Mouse (Mus musculus): ENCODE data around the gene Ndufs4. TPM values are rescaled to one million over a fixed set of nuclear protein-coding genes. Genes with fewer than 3 reads are reported as not detected.

Ndufs4 gene
- polyA plus RNA-seq, 1 experiment from 2014 or later: 324 TPM

DNA sequence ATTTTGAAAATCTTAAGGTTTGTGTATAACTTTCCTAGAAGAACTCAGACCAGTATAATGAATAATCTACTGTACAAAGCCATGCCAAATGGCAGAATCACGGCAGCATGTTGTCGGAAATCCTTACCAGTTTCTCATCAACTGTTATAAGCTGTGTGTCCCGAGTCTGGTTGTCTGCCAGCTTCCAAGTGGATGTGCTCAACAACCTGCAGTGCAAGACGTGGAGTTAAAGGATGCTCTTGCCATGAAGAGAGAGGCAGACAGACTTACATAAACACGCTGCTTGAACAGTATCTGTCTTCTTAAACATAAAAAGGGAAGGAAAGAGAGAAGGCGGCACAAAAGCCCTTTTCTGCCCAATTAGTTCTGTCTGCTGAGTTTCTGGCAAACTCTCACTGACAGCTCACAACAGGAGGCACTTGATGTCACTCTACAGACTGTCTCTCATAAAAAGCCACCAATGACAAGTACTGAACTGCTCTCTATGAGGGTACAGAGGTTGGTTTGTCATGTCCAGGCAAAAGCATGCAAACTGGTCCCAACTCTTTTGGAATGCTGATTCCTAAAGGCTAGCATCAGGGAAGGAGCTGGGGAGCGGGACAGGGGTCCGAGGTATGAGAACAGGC lies 36.6 kb downstream of the Ndufs4 start:
- H3K9me3 ChIP-seq (ENCODE audit: control insufficient read depth, low read length): no peaks in the 10 kb centered on the region
- 86% methylated on average over 8 of the region's 8 CpGs for WGBS
- H3K9ac ChIP-seq (ENCODE audit: low read depth, low read length): no peak overlapping the region
- H3K4me3 ChIP-seq (ENCODE audit: low read length): no peak overlapping the region
- H3K27me3 ChIP-seq (ENCODE audit: control insufficient read depth, insufficient read depth, low read length): no peaks in the 10 kb centered on the region
- ATAC-seq (ENCODE audit: low FRiP score, low TSS enrichment): no peak
- no peaks in the 10 kb centered on the region for H3K4me1 ChIP-seq (ENCODE audit: control insufficient read depth, insufficient read depth, low read length)
- H3K4me2 ChIP-seq (replicated peaks; ENCODE audit: low read depth, low read length): no peak overlapping the region
- no peak overlapping the region for H3K27ac ChIP-seq (ENCODE audit: low read depth, low read length)
- H3K36me3 ChIP-seq (ENCODE audit: control insufficient read depth, insufficient read depth, low read length): no peaks in the 10 kb centered on the region

DNA sequence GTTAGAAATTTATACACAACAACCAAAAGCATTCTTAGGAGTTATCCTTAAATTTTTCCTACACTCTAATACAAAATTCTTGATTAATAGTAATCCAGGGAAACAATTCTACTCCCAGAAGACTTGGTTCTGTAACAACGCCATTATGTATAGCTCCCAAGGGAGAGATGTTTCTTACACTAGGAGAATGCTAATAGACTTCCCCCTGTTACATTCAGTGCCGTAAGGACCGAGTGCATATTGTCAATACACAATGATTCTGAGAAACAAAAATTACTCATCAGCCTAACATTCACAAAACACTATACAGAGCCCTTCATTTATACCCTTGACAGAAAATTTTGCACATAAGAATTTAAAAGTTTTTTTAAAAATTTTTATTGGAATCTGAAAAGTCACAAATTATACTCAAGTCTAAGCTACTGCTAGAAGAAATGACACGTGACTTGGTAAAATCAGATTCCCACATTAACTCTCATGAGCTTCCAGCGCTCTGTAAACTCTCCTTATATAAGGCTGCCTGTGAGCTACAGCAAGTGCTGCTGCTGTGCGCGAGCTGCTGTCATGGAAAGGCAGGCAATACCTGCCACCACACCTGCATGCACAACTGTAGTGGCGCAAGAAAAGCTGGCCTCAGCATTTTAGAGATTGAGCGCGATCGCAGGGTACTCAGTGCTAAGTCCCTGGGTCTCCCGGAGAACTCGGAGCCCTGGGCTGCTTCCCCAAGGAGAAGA lies 42.9 kb downstream of the Ndufs4 start:
- Histone ChIP-seq H3K27ac (ENCODE audit: low read depth, low read length) (no peak overlapping the region), H3K36me3 (ENCODE audit: control insufficient read depth, insufficient read depth, low read length) (no peaks in the 10 kb centered on the region), H3K4me2 (replicated peaks; ENCODE audit: low read depth, low read length) (no peak overlapping the region), H3K9ac (ENCODE audit: low read depth, low read length) (no peak overlapping the region), H3K9me3 (ENCODE audit: control insufficient read depth, low read length) (no peaks in the 10 kb centered on the region), H3K27me3 (ENCODE audit: control insufficient read depth, insufficient read depth, low read length) (no peaks in the 10 kb centered on the region), H3K4me3 (ENCODE audit: low read length) (no peak overlapping the region), H3K4me1 (ENCODE audit: control insufficient read depth, insufficient read depth, low read length) (peaks cover 4% of the 10 kb centered on the region; the same call in 1 of the 2 replicates)
- WGBS: 82% methylated on average over 13 of the region's 13 CpGs
- ATAC-seq (ENCODE audit: low FRiP score, low TSS enrichment): no peak

DNA sequence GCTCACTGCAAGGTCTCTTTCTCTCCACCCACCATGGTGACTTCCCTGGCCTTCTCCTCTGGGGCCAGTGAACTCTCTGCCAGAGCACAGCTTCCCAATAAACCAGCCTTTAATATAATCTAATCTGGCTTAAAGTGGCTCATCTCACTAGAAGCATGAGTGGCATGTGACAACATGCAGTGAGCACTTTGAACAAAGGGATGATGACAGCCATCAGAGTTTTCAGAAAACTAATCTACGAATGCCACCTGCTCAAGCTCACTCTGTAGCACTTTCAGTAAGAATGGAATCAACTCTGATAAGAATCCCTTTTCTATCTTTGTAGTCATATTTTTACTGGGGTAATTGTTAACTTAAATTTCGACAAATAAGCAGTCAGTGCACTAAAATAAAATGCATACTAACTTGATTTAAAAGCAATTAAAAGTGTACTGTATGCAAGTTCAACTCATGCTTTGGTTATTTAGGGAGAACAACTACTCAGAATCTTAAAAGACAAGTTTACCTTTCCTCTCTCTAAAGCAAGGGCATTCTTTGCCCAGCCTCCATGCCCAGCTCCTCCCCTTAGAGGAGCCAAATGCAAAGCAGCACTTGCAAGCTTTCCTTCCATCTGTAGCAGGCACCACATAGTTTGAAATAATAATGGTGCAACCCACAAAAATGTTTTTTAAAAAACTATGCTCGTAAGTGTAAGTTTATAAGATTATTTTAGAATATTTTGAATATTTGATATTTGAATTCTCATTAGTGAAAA lies 43.7 kb downstream of the Ndufs4 start:
- no peak overlapping the region for H3K4me2 ChIP-seq (replicated peaks; ENCODE audit: low read depth, low read length)
- no peak overlapping the region for H3K9ac ChIP-seq (ENCODE audit: low read depth, low read length)
- H3K36me3 ChIP-seq (ENCODE audit: control insufficient read depth, insufficient read depth, low read length): no peaks in the 10 kb centered on the region
- no peaks in the 10 kb centered on the region for H3K9me3 ChIP-seq (ENCODE audit: control insufficient read depth, low read length)
- peaks cover 4% of the 10 kb centered on the region; the same call in 1 of the 2 replicates for H3K4me1 ChIP-seq (ENCODE audit: control insufficient read depth, insufficient read depth, low read length)
- no peaks in the 10 kb centered on the region for H3K27me3 ChIP-seq (ENCODE audit: control insufficient read depth, insufficient read depth, low read length)
- ATAC-seq (ENCODE audit: low FRiP score, low TSS enrichment): no peak
- no peak overlapping the region for H3K27ac ChIP-seq (ENCODE audit: low read depth, low read length)
- WGBS: 78% methylated on average over 3 of the region's 3 CpGs
- H3K4me3 ChIP-seq (ENCODE audit: low read length): no peak overlapping the region

DNA sequence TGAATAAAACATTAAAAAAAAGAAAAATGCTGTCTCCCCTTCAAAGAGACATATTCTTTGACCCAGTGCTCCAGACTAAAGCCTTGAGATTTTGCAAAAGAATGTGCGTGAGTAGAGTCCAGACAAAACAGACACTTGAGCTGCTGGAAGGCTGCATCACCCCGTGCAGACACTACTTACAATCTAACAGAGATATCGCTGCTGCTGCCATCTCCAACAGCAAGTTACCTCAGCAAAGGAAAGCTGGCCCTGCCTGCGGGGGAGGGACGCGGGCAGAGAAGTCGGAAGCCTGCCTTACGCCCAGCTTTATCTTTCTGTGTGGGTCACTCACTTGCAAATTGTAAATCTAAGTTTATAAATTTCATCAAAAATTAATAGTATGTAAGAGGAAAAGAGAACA lies 45.1 kb downstream of the Ndufs4 start:
- Histone ChIP-seq H3K9ac (ENCODE audit: low read depth, low read length) (no peak overlapping the region), H3K4me1 (ENCODE audit: control insufficient read depth, insufficient read depth, low read length) (peaks cover 4% of the 10 kb centered on the region; the same call in 1 of the 2 replicates), H3K9me3 (ENCODE audit: control insufficient read depth, low read length) (no peaks in the 10 kb centered on the region), H3K27me3 (ENCODE audit: control insufficient read depth, insufficient read depth, low read length) (no peaks in the 10 kb centered on the region), H3K36me3 (ENCODE audit: control insufficient read depth, insufficient read depth, low read length) (no peaks in the 10 kb centered on the region), H3K4me2 (replicated peaks; ENCODE audit: low read depth, low read length) (no peak overlapping the region), H3K4me3 (ENCODE audit: low read length) (no peak overlapping the region), H3K27ac (ENCODE audit: low read depth, low read length) (no peak overlapping the region)
- WGBS: 28% methylated on average over 8 of the region's 8 CpGs
- ATAC-seq (ENCODE audit: low FRiP score, low TSS enrichment): no peak

DNA sequence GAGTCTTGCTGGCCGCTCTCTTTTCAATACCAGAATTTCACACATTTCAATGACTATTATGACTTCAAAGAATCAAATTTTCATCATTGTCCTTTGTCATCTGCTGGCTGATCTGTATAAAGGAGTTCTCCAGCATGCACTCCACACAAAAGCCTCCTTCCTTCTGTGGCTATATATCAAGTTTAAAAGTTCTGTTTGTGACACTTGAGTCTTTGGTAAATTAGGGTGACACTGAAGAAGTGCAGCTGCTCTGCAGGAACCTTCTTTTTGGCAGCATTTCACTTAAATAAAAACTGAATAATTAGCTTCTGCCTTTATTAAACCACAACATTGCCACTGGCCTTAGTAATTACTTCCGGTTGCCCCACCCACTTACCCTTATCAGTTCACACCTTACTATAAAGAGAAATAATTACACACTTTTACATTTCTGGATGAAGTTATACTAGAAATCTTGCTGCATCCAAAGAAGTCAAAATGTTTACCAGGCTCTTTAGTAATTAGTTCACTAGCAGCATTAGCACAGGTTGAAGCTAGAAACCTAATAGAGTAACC lies 68.1 kb downstream of the Ndufs4 start:
- Histone ChIP-seq H3K9me3 (ENCODE audit: control insufficient read depth, low read length) (no peaks in the 10 kb centered on the region), H3K4me1 (ENCODE audit: control insufficient read depth, insufficient read depth, low read length) (0 out of 2 replicates have a peak, but pooled peaks cover 3% of the 10 kb centered on the region), H3K36me3 (ENCODE audit: control insufficient read depth, insufficient read depth, low read length) (peaks cover 3% of the 10 kb centered on the region; the same call in 1 of the 2 replicates), H3K9ac (ENCODE audit: low read depth, low read length) (no peak overlapping the region), H3K27ac (ENCODE audit: low read depth, low read length) (no peak overlapping the region), H3K4me3 (ENCODE audit: low read length) (no peak overlapping the region), H3K27me3 (ENCODE audit: control insufficient read depth, insufficient read depth, low read length) (no peaks in the 10 kb centered on the region), H3K4me2 (replicated peaks; ENCODE audit: low read depth, low read length) (no peak overlapping the region)
- ATAC-seq (ENCODE audit: low FRiP score, low TSS enrichment): no peak
- WGBS: 61% methylated on average over 2 of the region's 2 CpGs

DNA sequence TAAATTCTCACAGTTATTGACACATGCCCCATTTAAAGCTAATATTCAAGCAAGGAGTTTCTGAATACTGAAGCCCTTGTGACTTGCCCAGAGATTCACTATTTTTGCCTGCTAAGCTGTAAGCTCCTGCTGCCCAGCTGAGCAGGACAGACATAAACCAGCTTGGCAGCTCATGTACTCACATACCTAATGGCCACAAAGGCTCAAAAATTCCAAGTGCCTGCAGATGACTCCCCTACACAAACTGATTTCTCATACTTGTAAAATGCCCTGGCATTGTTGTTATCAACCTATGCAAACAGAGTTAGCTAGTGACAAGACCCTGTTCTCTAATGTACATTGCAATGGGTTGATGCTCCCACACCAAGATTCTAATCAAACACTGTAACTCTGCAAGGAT lies 68.9 kb downstream of the Ndufs4 start:
- H3K4me2 ChIP-seq (replicated peaks; ENCODE audit: low read depth, low read length): no peak overlapping the region
- no peak for ATAC-seq (ENCODE audit: low FRiP score, low TSS enrichment)
- peaks cover 3% of the 10 kb centered on the region; the same call in 1 of the 2 replicates for H3K36me3 ChIP-seq (ENCODE audit: control insufficient read depth, insufficient read depth, low read length)
- H3K27ac ChIP-seq (ENCODE audit: low read depth, low read length): no peak overlapping the region
- H3K27me3 ChIP-seq (ENCODE audit: control insufficient read depth, insufficient read depth, low read length): no peaks in the 10 kb centered on the region
- H3K4me1 ChIP-seq (ENCODE audit: control insufficient read depth, insufficient read depth, low read length): 0 out of 2 replicates have a peak, but pooled peaks cover 3% of the 10 kb centered on the region
- H3K9ac ChIP-seq (ENCODE audit: low read depth, low read length): no peak overlapping the region
- no peaks in the 10 kb centered on the region for H3K9me3 ChIP-seq (ENCODE audit: control insufficient read depth, low read length)
- no peak overlapping the region for H3K4me3 ChIP-seq (ENCODE audit: low read length)

DNA sequence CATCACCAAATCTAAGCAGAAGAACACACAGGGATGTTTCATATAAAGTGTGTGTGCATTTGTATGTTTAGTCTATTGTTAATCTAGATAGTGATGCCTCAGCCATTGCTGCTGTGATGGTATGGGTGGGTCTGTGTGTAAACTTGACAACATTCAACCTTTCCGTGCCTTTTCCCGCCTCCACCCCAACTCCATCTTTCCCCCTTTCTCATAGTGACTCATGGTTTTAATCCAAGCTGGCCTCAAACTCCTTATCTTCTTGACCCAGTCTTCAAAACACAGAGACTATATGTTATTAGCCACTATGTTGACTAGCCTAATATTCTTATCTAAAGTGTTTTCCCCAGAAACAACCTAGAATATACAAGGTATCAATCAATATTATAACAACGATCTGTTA lies 72.7 kb downstream of the Ndufs4 start:
- H3K27me3 ChIP-seq (ENCODE audit: control insufficient read depth, insufficient read depth, low read length): no peaks in the 10 kb centered on the region

DNA sequence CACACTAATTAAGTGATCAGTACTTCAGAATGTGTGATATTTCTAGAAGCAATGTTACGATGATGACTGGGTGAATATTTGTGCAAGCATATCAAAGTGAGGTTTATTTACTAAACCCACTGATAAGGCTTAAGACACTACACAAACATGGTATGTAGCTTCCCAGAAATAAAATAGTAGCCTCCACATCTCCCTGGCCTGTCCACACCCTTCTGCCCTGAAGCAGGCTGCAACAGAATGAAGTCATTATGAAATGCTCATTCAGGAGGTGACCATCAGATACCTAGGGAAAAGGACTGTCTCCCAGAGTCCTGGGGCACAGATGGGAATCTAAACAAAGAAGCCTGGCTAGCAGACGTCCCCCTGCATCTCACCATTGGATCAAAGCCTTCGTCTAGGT lies 73.1 kb downstream of the Ndufs4 start:
- ATAC-seq (ENCODE audit: low FRiP score, low TSS enrichment): no peak
- Histone ChIP-seq H3K4me2 (replicated peaks; ENCODE audit: low read depth, low read length) (no peak overlapping the region), H3K27me3 (ENCODE audit: control insufficient read depth, insufficient read depth, low read length) (no peaks in the 10 kb centered on the region), H3K9me3 (ENCODE audit: control insufficient read depth, low read length) (no peaks in the 10 kb centered on the region), H3K9ac (ENCODE audit: low read depth, low read length) (no peak overlapping the region), H3K27ac (ENCODE audit: low read depth, low read length) (no peak overlapping the region), H3K4me3 (ENCODE audit: low read length) (no peak overlapping the region), H3K36me3 (ENCODE audit: control insufficient read depth, insufficient read depth, low read length) (peaks cover 3% of the 10 kb centered on the region; the same call in 1 of the 2 replicates), H3K4me1 (ENCODE audit: control insufficient read depth, insufficient read depth, low read length) (0 out of 2 replicates have a peak, but pooled peaks cover 3% of the 10 kb centered on the region)
- WGBS: 80% methylated on average over 3 of the region's 3 CpGs

More for the DNA sequence above, 72.7 kb downstream of the Ndufs4 start:
- Histone ChIP-seq H3K27ac (ENCODE audit: low read depth, low read length) (no peak overlapping the region), H3K9ac (ENCODE audit: low read depth, low read length) (no peak overlapping the region), H3K9me3 (ENCODE audit: control insufficient read depth, low read length) (no peaks in the 10 kb centered on the region), H3K4me3 (ENCODE audit: low read length) (no peak overlapping the region), H3K4me2 (replicated peaks; ENCODE audit: low read depth, low read length) (no peak overlapping the region), H3K4me1 (ENCODE audit: control insufficient read depth, insufficient read depth, low read length) (0 out of 2 replicates have a peak, but pooled peaks cover 3% of the 10 kb centered on the region), H3K36me3 (ENCODE audit: control insufficient read depth, insufficient read depth, low read length) (peaks cover 3% of the 10 kb centered on the region; the same call in 1 of the 2 replicates)
- ATAC-seq (ENCODE audit: low FRiP score, low TSS enrichment): no peak
- 99% methylated on average over 3 of the region's 3 CpGs for WGBS
